Mouse (Mus musculus) cerebellum, postnatal 36 days (tissue): ENCODE data around the gene Gm49318.
"Not testable (repeated sequence)": the region's sequence is repeated elsewhere in the genome, so short reads cannot be mapped to it uniquely, and the experiment has no call there.

Source experiments
- DNase-seq, 2 experiments: peaks; one replicate each; pipeline ENCODE4 v3.0.0; 2021 to 2022; ENCODE audit warnings: mixed read lengths in 2 of 2

Gm49318 gene

DNA sequence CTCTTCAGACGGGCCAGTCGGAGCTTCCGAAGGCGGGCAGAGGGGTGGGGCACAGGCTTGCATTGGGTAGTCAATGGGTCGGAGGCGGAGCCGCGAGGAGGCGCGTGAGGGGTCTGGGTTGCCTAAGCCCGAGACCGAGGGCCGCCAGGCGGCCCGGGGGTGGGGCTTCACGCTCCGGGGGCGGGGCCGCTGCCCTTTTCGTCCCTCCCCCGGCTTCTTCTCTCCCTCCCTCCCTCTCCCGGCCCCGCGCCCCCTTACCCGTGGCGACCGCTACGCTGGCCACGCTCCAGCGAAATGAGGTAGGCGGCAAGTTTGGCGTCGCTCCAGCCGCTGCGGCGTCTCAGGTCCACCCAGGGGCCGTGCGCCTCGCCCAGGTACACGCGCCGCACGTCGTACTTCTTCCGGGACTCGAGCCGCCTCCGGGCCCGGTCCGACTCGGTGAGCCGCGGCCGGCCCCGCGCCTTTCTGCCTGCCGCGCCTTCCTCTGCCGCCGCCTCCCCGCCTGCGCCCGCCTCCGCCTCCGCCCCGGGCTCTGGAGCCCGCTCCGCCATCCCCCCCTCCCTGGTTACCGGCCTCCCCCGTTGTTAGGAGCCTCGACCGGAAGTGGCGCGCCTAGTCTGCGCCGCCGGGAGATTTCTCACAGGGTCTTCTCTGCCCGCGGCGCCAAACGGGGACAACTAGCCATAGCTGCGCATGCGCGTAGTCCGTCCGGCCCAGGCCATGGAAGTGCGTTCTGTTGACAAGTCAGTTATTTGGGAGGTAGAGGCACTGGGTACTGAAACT lies at the start of gene Gm49318, which contains the start of gene Zfp653:
Gm49318 (minus strand) TSS at position 469 of the 783 bp plus-strand sequence.
Zfp653 (minus strand) TSS at position 586 of the 783 bp plus-strand sequence.
- peak; percentile 98 for DNase-seq

DNA sequence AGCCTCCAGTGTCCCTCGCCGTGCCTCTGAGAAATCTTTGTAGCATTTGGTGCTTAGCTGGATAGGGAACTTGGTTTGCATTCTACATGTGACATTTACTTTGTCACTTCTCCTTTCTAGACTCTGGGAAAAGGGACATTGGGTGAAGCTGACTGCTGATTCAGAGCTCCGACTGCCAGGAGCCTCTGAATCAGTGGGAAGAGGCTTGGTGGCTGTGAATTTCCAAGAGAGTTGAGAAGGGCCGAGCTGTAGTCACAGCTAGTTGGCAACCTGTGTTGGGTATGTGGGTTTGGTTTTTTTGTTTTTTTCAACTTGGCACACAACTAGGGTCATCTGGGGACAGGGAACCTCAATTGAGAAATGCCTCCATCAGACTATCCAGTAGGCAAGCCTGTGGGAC lies 48.5 kb upstream of the Gm49318 start:
- DNase-seq: no peak

DNA sequence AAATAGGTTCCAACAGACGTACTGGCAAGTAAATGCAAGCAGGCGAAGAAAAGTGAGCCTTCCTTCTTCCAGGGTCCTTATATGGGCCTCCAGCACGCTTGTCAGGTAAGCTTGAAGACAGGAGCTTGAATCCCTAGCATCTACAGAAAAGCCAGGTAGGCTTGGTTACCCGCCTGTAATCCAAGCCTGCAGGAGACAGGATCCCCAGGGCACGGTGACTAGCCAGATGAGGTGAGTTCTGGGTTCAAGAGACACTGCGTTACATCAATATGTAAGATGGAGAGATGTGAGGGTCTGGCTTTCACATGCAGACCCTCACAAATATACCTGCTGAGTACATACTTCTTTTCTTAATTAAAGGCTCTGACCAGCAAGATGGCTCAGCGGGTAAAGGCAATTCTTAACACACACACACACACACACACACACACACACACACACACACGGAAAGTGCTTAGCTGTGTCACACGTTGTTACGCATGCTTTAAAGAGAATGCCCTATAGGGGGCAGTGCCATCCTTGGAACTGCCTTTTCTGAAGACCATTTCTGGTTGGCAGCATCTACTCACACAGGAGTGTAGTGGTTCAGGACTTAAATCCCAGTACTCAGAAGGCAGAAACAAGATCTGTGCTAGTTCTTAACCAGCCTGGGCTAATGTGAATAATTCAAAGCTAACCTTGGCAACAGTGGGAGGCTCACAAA lies 46.8 kb upstream of the Gm49318 start:
- DNase-seq: peak; percentile 60 to 69

DNA sequence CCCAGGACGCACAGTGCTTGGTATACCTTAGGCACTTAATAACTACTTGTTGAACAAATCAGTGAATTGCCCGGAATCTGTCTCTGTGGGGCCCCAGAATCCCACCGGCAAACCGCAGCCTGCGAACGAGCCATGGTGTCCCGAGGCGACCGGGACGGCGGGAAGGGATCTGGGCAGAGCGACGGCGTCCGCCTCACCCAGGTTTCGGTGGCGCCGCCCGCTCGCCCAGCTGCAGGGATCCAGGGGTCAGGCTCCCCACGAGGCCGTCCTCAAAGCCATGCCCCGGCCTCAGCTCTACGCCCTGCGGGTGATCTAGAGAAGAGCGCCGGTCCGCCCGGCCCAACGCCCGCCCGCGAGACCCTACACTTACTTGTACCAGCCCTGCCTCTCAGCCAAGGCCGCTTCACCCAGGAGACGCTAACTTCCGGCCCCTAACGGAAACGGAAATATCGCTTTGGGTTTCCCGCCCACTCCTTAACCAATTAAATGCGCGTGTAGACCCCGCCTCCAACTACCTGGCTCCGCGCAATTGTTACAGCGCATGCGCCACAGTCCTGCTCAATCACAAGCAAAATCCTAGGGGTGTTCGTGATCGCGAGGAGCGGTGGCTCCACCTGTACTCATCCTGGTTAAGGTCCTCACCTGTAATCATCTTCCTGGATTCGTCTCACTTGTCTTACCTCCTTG lies 45.8 kb upstream of the Gm49318 start, which contains the start of gene Elof1:
Elof1 (minus strand) TSS at position 433 of the 687 bp plus-strand sequence.
- peak; percentile 94 to 96 for DNase-seq

DNA sequence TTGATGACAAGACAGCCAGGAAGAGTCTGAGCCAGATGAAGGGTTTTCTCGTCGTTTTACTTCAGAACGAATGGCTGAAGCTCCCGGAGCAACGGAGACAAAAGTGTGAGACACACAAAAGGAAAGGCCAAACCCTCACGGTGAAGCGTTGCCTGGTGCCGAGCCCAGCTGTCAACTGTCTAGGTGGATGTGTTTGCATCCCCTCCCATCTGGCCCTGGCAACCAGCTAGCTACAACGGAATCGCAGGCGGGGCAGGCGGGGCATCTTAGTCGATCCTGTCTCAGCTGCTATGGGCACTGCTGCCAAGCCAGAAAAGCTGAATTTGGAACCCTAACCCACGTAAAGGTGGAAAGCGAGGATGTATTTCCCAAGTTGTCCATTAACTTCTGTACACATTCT lies 45.0 kb upstream of the Gm49318 start:
- no peak for DNase-seq

DNA sequence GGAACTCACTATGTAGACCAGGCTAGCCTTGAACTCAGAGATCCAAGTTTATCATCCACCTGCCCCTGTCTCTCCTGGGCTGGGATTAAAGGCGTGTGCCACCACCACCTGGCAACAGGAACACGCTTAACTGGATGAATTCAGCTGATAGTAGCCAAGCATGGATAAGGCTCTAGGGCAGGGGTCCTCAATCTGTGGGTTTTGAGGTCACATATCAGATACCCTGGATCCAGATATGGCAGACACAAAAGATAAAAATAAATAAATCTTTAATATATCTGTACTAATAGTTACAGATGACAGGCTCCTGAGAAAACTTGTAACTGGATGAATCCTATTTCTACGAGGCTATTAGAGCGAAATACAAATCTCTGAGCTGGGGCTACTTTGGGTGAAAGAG lies 44.6 kb upstream of the Gm49318 start:
- DNase-seq: no peak

DNA sequence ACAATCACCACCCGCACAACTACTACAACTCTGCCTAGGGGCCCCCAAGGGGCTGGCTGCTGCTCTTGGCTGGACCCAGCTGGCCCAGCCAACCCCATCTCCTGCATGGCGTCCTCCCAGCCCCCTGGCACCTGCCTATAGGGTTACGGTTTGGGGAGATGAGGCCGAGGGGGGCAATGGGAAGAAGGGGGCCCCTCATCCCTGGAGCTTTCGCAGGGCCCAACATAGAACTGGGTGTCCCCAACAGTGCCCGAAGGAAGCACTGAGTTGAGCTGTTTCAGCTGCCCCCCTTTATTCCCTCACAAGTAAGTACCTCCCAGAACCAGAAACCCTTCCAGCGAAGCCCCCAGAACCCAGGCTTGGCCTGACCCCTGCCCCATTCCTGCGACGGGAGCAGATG lies 37.1 kb upstream of the Gm49318 start:
- DNase-seq: no peak

DNA sequence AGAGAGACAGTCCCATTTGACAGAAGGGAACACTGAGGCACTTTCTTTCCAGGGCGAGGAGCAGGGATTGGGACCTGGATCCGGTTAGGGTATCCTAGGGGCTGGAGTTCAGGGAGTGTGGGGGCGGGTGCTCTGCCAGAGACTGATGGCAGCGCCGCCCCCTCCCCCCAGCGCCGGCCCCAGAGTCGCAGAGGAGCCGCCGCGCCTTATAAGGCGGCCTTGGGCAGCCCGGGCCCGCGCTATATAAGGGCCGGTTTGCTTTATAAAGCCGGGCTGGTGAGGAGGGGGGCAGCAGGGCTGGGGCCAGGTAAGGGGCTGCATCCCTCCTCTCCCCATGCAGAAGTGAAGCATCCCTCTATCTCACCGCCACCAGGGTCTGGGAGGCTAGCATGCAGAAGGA lies 28.9 kb upstream of the Gm49318 start:
- no peak for DNase-seq

DNA sequence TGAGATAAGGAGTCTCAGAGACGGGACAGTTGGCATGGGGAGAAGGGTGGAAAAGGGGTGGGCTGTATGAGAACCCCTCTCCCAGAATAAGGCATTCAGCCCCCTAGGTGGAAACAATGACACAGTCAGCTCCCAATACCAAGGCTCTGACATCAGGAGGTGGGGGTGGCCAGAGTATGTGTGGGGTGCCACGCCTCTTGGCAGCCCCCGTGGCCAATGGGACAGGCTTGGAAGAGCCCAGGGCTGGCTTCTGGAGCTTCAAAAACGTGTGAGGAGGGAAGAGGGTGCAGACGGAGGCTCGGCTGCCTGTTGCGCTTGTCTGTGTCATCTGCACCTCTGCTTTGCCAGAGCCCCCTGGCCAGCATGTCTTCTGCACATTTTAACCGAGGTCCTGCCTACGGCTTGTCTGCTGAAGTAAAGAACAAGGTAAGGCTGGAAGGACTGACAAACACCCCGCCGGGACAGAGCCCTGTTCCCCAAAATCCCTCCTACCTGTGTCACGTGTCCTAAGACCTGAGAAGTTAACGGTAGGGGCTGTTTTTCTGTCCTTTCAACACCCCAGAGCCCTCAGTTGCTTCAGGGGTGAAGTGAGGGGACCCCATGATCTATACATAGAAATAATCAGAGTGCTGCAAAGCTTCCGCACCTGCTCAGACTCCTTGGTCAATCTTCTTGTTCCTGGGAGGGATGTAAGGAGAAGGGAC lies 28.1 kb upstream of the Gm49318 start, which contains the start of gene Cnn1:
Cnn1 (plus strand) TSS at position 224 of the 704 bp plus-strand sequence.
- peak in 1 of 2 experiments; percentile 20 for DNase-seq

DNA sequence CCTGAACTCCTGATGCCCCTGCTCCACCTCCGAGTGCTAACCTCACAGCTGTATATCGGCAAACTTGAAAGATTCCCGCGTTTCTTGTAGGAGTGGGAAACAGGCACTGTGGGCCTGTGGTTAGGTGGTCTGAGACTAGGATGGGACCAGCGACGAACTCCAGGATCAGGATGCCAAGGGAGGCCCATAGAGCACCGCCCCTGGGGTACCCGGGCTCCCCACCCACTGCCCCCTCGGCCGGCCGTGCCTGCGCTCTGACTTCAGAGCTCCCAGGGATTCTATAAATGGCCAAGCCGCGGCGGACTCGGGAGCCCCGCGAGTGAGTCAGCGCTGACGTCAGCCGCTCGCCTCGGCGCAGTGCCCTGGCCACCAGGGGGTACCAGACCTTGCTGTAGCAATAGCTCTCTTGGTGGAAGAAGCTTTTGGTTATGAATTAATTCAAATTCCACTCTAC lies 24.8 kb upstream of the Gm49318 start:
- peak; percentile 88 to 89 for DNase-seq

DNA sequence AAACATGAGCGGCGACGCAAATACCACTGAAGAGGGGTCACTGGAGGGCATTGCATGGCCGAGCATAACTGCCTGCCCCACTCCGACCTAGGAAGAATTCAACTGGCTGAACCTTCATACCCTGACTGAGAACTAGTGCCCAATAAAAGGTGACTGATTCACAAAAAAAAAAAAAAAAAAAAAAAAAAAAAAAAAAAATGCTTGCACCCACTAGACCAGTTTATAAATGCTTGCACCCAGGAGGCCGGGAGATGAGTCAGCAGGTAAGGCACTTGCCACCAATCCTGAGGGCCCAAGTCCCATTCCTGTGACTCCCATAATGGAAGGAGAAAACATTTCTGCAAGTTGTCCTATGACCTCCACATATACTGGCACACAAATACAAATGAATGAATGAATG lies 21.7 kb upstream of the Gm49318 start:
- no peak for DNase-seq

DNA sequence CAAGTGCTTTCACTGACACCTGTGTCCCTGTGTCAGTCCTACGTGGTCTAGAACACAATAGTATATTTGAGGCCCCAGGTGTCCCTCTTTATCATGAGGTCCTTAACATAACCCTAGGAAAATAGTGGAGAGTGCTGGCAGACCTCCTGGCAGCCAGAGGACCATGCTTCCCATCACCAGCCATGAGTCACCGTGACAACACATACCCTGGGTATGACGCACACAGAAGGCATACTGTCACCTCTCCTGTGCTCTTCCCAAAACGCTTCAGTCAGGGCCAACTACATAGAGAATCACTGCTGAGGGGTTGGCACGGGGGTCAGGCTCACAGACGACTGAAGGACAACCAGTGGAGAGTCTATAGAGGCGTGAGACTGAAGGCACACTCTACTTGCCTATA lies 18.9 kb upstream of the Gm49318 start:
- no peak for DNase-seq

DNA sequence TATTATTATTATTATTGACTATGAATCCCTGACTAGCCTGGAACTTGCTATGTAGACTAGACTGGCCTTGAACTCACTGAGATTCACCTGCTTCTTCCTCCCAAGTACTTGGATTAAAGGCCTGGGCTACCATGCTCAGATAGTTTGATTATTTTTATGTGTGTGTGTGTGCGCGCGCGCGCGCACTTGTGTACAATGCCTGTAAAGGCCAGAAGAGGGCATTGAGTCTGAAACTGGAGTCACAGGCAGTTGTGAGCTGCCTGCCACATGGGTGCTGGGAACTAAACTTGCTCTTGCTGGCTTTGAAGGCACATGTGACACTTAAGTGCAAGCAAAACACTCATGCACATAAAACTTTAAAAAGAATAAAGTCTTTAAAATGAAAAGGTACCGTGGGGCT lies 18.2 kb upstream of the Gm49318 start:
- no peak for DNase-seq

DNA sequence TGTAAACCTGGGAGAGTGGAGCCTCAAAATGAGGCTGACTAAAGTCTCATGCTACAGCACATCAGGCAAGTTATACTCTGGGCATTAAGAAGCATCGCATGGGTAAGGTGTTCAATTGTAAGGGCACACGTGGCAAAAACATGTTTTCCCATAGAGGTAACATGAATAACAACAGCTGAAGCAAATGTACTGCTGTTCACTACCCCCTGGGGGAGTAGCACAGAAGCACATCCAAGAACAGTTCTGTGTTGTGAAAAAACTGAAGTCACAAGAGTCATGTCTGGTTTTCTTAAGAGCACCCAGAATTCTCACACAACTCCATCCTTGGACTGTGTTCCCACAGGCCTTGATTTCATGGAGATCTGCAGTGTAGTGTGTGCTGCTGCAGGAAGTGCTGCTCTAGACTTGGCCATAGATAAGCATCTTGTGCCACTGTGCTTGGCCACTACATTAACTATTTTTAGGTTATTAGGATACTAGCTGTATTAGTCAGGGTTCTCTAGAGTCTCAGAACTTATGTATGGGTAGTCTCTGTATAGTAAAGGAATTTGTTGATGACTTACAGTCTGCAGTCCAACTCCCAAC lies 16.1 kb upstream of the Gm49318 start:
- DNase-seq: no peak

DNA sequence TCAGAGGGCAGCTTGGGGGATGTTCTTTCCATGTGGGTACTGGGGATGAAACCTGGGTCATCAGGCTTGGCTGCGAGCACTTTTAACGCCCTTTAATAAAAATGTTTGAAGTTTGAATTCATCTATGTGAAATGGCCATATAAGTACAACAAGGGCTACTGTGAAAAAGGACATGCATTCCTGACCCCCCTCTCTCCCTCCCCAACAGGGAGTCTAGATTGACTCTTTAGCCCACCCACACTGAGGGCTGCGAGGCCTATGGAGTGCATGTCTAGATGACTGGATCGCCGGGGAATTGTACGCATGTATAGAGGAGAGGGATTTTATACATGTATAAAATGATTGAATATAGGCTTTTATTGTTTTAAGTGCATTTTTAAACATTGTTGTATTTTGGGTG lies 15.0 kb upstream of the Gm49318 start:
- DNase-seq: no peak

DNA sequence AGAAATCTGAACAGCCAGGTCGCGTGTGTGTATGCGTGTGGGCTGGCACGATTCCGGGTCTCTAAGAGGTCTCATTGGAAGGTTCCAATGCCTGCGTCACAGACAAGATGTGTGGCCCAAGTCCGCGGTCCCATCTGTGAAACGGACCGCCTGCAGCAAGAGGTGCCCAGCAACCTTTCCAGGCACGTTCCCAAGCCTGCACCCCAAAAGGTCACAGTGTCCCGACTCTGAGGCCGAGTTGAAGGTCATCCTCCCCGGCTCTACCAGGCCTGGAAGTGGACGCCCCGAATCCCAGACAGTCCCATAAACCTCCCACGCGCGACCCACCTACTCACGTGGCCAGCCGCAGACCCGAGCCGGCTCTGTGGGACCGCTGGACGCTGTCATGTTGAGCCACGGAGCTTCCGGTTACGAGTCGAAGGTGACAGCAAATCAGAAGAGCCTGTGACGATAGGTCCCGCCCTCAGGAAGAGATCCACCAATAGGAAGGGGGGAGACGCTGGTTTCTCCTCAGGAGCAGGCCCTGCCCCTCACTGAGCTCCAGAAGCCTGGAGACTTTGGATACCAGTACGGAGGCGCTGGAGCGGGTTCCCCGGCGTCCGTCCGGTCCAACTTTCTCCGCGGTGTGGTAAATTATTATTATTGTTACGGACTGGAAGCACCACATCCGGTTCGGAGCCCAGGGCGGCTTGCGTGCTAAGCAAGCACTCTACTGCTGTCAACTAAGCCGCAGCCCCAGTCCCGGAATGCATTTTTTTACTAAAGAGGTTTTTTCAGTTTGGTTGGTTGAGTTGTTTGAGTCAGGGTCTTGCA lies 14.2 kb upstream of the Gm49318 start, which contains the start of gene Ecsit:
Ecsit (minus strand) TSS at position 417 of the 813 bp plus-strand sequence.
- peak; percentile 94 to 96 for DNase-seq

DNA sequence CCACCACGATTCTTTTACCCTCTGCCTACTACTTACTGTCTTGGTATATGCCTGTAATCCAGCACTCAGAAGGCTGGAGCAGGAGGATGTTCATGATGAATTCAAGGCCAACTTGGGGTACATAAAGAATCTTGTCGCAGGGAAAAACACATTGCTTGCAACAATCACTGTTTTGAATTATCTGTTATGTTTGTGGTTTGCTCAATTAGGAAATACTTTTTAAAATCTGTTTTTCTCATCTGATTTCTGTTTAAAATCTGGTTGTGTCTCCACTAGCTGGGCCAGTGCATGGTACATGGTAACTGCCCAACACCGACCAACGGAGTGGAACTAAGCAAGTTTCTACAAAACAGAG lies 13.6 kb upstream of the Gm49318 start:
- no peak for DNase-seq

DNA sequence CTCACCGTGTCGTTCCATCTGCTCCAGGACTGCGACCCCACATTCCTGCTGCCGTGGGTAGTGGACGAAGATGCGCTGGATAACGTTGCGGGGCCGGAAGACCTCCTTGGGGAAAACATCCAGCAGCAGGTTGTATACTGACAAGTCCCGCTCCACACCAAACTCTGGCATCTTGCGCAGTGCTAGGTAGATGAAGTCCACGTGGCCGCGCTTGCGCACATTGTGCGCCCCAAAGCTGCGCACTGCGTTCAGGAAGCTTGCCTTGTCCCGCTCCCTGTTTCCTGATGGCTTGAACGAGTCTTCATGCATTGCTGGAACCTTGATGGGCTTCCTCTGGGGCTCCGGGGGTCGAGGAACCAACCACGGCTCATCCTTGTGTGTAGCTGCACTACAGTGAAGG lies 5.2 kb upstream of the Gm49318 start:
- no peak for DNase-seq

DNA sequence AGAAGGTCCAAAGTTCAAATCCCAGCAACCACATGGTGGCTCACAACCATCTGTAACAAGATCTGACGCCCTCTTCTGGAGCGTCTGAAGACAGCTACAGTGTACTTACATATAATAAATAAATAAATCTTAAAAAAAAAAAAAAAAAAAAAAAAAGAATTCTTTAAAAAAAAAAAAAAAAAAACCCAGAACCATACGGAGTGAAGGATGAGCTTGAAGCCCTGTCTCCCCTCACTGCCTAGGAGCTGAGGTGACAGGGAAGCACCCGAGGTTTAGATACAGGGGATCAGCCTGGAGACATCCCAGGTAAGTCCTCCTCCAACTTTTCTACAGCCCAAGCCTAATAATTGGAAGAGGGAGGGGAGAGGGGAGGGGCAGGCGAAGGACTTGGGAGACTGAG lies 4.7 kb upstream of the Gm49318 start:
- DNase-seq: not testable (repeated sequence)

DNA sequence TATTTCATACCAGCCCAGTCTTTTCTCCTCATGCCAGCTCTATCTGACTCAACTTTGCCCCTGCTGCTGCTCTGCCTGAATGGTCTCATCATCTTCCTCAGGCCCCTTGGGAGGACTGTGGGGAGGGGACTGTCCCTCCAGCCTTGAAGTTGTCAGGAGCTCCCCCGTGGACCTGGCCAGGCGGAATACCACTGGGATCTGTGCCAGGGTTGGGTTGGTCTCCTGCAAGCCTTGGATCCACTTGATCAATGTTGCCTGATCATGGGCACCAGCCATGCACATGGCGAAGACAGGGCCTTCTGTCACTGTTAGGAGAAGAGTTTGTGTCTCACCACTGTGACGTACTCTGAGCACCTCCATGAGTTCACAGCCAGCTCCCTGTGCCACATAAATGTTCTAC lies 1.2 kb upstream of the Gm49318 start:
- no peak for DNase-seq

DNA sequence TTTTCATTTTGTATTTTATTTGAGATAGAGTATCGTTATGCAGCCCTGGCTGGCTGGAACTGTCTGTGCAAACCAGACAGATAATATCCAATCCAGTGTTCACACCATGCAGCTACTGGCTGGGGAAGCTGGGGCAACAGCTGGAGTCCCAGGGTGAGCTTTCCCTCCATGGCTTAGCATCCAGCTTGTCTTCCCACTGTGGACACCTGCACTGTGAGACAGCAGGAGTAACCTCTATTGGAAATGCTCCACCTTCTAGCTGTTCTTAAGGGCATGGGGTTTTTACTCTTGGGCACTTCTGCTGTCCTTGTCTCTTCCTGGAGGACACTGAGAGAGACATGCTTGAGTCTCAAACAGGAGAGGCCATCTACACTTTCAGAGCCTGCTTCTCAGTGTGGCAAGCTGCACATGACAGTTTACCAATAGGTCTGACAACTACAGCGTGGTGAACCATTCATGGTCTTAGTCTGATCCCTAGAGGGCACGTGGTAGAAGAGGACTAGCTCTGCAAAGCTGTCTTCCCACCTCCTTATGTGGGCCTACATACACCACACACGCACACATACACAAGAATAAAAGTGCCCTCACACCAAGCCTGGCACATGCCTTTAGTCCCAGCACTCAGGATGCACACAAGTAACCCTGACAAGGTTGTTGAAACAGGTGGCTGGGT lies 1.0 kb downstream of the Gm49318 start:
- DNase-seq: no peak
